In genomic region chr2:92726640-92727039, GRCm38 (mm10) we compare ENCODE assay signal across 11 mouse cellular contexts.
DNase-seq lines count a peak whose midpoint lies in the region; ATAC-seq and TF ChIP-seq lines count a peak whose summit lies in the region.
"Had no signal": no experiment of that assay in that cellular context is flagged by ENCODE, and none has a peak within 500 bp of the region (broad histone marks: within the 10 kb centered on the region; RNA-seq: fewer than 3 reads in every experiment).

No protein-coding gene starts in this region.

- H3K27me3 ChIP-seq in heart, embryonic 14.5 days (ENCODE audit: control insufficient read depth, insufficient read depth, low read length) = no peaks in the 10 kb centered on the region
- H3K27me3 ChIP-seq in heart, embryonic 15.5 days = no peaks in the 10 kb centered on the region
- H3K27me3 ChIP-seq in midbrain, embryonic 12.5 days = no peaks in the 10 kb centered on the region
- H3K27me3 ChIP-seq: limb, embryonic 12.5 days had no signal

- 61% methylated on average over 7 of the region's 7 CpGs for WGBS in heart, embryonic 14.5 days
- 60% methylated on average over 7 of the region's 7 CpGs for WGBS in heart, embryonic 15.5 days
- WGBS in midbrain, embryonic 12.5 days = 57% methylated on average over 7 of the region's 7 CpGs

- peaks cover 12 to 17% of the 10 kb centered on the region in 2 experiments for H3K4me1 ChIP-seq in heart, embryonic 14.5 days (ENCODE audit: control insufficient read depth in 2 of 2, insufficient read depth in 2 of 2, low read length in 2 of 2)
- H3K4me1 ChIP-seq in heart, embryonic 15.5 days (replicated peaks) = peaks cover 14% of the 10 kb centered on the region
- peaks cover 14% of the 10 kb centered on the region for H3K4me1 ChIP-seq in midbrain, embryonic 12.5 days
- H3K4me1 ChIP-seq: limb, embryonic 12.5 days had no signal

- no peak overlapping the region for H3K4me3 ChIP-seq in heart, embryonic 14.5 days (ENCODE audit: control insufficient read depth in 1 of 2, insufficient read depth in 1 of 2, low read depth in 1 of 2, low read length in 2 of 2)
- H3K4me3 ChIP-seq in heart, embryonic 15.5 days = no peak overlapping the region
- no peak overlapping the region for H3K4me3 ChIP-seq in midbrain, embryonic 12.5 days
- H3K4me3 ChIP-seq: limb, embryonic 12.5 days had no signal

- no peak overlapping the region for H3K27ac ChIP-seq in heart, embryonic 14.5 days (replicated peaks in 1 of 2; ENCODE audit: control insufficient read depth in 1 of 2, insufficient read depth in 1 of 2, low read depth in 2 of 2, low read length in 2 of 2)
- no peak overlapping the region for H3K27ac ChIP-seq in heart, embryonic 15.5 days
- peak overlapping the region; percentile 62; the same call in 1 of the 2 replicates for H3K27ac ChIP-seq in midbrain, embryonic 12.5 days (replicated peaks)
- H3K27ac ChIP-seq: limb, embryonic 12.5 days had no signal

- no peak for TF ChIP-seq POLR2A in brain, embryonic 14.5 days (IDR thresholded peaks at IDR 0.05; ENCODE audit: borderline replicate concordance, extremely low read depth, insufficient read depth, insufficient read length, poor library complexity, severe bottlenecking)

- H3K9me3 ChIP-seq in heart, embryonic 14.5 days (ENCODE audit: control insufficient read depth, low read length) = peaks cover 7% of the 10 kb centered on the region; the same call in 1 of the 2 replicates
- H3K9me3 ChIP-seq in heart, embryonic 15.5 days (replicated peaks) = 0 out of 2 replicates have a peak, but pooled peaks cover 6% of the 10 kb centered on the region
- no peaks in the 10 kb centered on the region for H3K9me3 ChIP-seq in midbrain, embryonic 12.5 days

- H3K9ac ChIP-seq in heart, embryonic 14.5 days (ENCODE audit: low read length) = no peak overlapping the region
- no peak overlapping the region for H3K9ac ChIP-seq in heart, embryonic 15.5 days
- no peak overlapping the region for H3K9ac ChIP-seq in midbrain, embryonic 12.5 days (replicated peaks)
- H3K9ac ChIP-seq: limb, embryonic 12.5 days had no signal

- TF ChIP-seq CTCF in brain, embryonic 14.5 days (IDR thresholded peaks at IDR 0.05; ENCODE audit: borderline replicate concordance, extremely low read depth, insufficient read depth, insufficient read length) = no peak

- ATAC-seq in heart, embryonic 14.5 days (ENCODE audit: insufficient number of reproducible peaks, insufficient read depth, low FRiP score, low read depth) = peak; percentile 60; the same call in 1 of the 2 replicates
- peak; percentile 65; the same call in 1 of the 2 replicates for ATAC-seq in heart, embryonic 15.5 days (replicated peaks; ENCODE audit: insufficient number of reproducible peaks, insufficient read depth, low FRiP score, low read depth)
- ATAC-seq in midbrain, embryonic 12.5 days (ENCODE audit: low FRiP score, low read depth) = peak; percentile 69
- ATAC-seq: CD4-positive, CD25-positive, alpha-beta regulatory T cell, adult 4 months had no signal

- H3K4me2 ChIP-seq in heart, embryonic 14.5 days (ENCODE audit: low read length) = 0 out of 2 replicates have a peak overlapping the region, but pooled peaks have one; percentile 3
- no peak overlapping the region for H3K4me2 ChIP-seq in heart, embryonic 15.5 days
- H3K4me2 ChIP-seq in midbrain, embryonic 12.5 days (replicated peaks) = no peak overlapping the region
- H3K4me2 ChIP-seq: limb, embryonic 12.5 days had no signal

- DNase-seq in heart, adult 8-10 months (ENCODE audit: low spot score) = no peak
- DNase-seq in brain, embryonic 14.5 days (ENCODE audit: low read depth) = peak; percentile 66
- no peak for DNase-seq in liver
- DNase-seq in adrenal gland, adult (ENCODE audit: inconsistent age in 2 of 2, low spot score in 1 of 2) = no peak
- no peak for DNase-seq in frontal cortex, postnatal 25 days (ENCODE audit: low spot score in 2 of 2)
- DNase-seq: thymus, postnatal 25 days had no signal

- H3K36me3 ChIP-seq in heart, embryonic 14.5 days (ENCODE audit: control insufficient read depth, insufficient read depth, low read length) = no peaks in the 10 kb centered on the region
- no peaks in the 10 kb centered on the region for H3K36me3 ChIP-seq in heart, embryonic 15.5 days
- H3K36me3 ChIP-seq in midbrain, embryonic 12.5 days = no peaks in the 10 kb centered on the region
- H3K36me3 ChIP-seq: limb, embryonic 12.5 days had no signal
